Mouse (Mus musculus) midbrain, embryonic 11.5 days (tissue): ENCODE results near the gene Ifrd2. TPM values are rescaled to one million over a fixed set of nuclear protein-coding genes. Genes with fewer than 3 reads are reported as not detected.

Experiments
- ATAC-seq: fragments of 200-750 bp; cut with Nextera tagmentation; 2 replicates; pipeline ENCODE4 v1.8.0; 2017; ENCODE audit warnings: moderate TSS enrichment, moderate library complexity; ENCODE audit not compliant: low FRiP score
- DNase-seq: peaks from one replicate; pipeline ENCODE4 v3.0.0; 2015; ENCODE audit warnings: low spot score; ENCODE audit errors: missing footprints
- H3K27ac ChIP-seq: fragments of 300-500 bp; sonication (generic); 2 replicates; pipeline ENCODE4 v1.5.1; 2014; ENCODE audit warnings: low read depth, low read length
- H3K27me3 ChIP-seq: fragments of 300-500 bp; sonication (generic); 2 replicates; pipeline ENCODE4 v1.6.1; 2014; ENCODE audit warnings: mild to moderate bottlenecking, low read length, moderate library complexity, mixed read lengths; ENCODE audit not compliant: control insufficient read depth, insufficient read depth
- H3K36me3 ChIP-seq: fragments of 300-500 bp; sonication (generic); 2 replicates; pipeline ENCODE4 v1.6.1; 2014; ENCODE audit warnings: mild to moderate bottlenecking, low read length, moderate library complexity, mixed read lengths; ENCODE audit not compliant: control insufficient read depth, insufficient read depth
- H3K4me1 ChIP-seq: fragments of 300-500 bp; sonication (generic); 2 replicates; pipeline ENCODE4 v1.6.1; 2014; ENCODE audit warnings: low read length; ENCODE audit not compliant: control insufficient read depth, insufficient read depth
- H3K4me2 ChIP-seq: fragments of 300-500 bp; sonication (generic); 2 replicates; pipeline ENCODE4 v1.6.1; 2014; ENCODE audit warnings: mild to moderate bottlenecking, moderate library complexity
- H3K4me3 ChIP-seq: fragments of 300-500 bp; sonication (generic); 2 replicates; pipeline ENCODE4 v1.5.1; 2014; ENCODE audit warnings: low read depth, low read length
- H3K9ac ChIP-seq: fragments of 300-500 bp; sonication (generic); 2 replicates; pipeline ENCODE4 v1.6.1; 2014; ENCODE audit warnings: low read length
- H3K9me3 ChIP-seq: fragments of 300-500 bp; sonication (generic); 2 replicates; pipeline ENCODE4 v1.6.1; 2016; ENCODE audit warnings: low read length; ENCODE audit not compliant: control insufficient read depth
- WGBS: fragments of 180-500 bp; shearing (Covaris S2); extraction: QIAGEN DNeasy Blood & Tissue Kit; methylation state at CpG from one replicate; pipeline ENCODE4 v1.1.7; 2014; 5-methylcytosine and 5-hydroxymethylcytosine counted together
- polyA plus RNA-seq: library from polyadenylated mRNA; unstranded; fragments of >200 nt; fragmentation: Nextera tagmentation; extraction: Ambion mirVana; gene quantifications from 2 replicates; pipeline ENCODE4 v1.2.1, GENCODE M21; 2014

Gene Ifrd2
- polyA plus RNA-seq, 1 experiment from 2014 or later = 28.2 TPM

DNA sequence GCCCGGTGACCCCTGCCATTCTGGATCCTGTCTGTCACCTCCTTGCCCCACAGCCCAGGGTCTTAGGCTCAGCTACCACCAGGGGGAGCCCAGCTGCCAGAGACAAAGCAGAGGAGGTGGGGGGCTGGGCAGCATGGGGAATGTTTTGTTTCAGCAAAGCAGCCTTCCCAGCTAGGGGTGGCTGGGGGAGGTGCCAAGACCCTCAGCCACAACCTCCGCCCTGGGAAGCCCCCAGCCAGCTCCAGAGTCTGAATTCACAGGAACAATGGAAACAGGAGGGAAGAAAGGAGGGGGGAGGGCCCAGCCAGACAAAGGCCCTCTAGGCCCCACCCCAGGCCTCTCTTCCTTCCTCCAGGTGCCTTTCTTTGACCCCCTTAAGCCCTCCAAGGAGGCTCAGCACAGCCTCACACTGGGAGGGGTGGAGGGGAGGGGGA, 39.4 kb downstream of the Ifrd2 start:
- Histone ChIP-seq H3K9me3 (no peaks in the 10 kb centered on the region), H3K4me2 (peak overlapping the region; percentile 97), H3K36me3 (no peaks in the 10 kb centered on the region; the same call in none of the 2 replicates), H3K27ac (peak overlapping the region; percentile 100), H3K4me1 (peaks cover 65% of the 10 kb centered on the region), H3K9ac (peak overlapping the region; percentile 74), H3K4me3 (0 out of 2 replicates have a peak overlapping the region, but pooled peaks have one; percentile 13), H3K27me3 (no peaks in the 10 kb centered on the region)
- 0% methylated on average over 2 of the region's 2 CpGs for WGBS
- ATAC-seq = peak; percentile 86
- DNase-seq = peak; percentile 99

- Histone ChIP-seq H3K36me3 (no peaks in the 10 kb centered on the region; the same call in none of the 2 replicates), H3K4me3 (peak overlapping the region; percentile 9; the same call in 1 of the 2 replicates), H3K27ac (peak overlapping the region; percentile 100), H3K9me3 (no peaks in the 10 kb centered on the region), H3K4me1 (peaks cover 72% of the 10 kb centered on the region), H3K4me2 (peak overlapping the region; percentile 97), H3K27me3 (no peaks in the 10 kb centered on the region), H3K9ac (peak overlapping the region; percentile 74)
- 16% methylated on average over 20 of the region's 20 CpGs for whole genome bisulfite sequencing
- DNase-seq (peak; percentile 93), ATAC-seq (no peak)
These were observed 40.2 kb downstream of the Ifrd2 start for GRCm38 (mm10) chr9:107627387-107628255.

DNA sequence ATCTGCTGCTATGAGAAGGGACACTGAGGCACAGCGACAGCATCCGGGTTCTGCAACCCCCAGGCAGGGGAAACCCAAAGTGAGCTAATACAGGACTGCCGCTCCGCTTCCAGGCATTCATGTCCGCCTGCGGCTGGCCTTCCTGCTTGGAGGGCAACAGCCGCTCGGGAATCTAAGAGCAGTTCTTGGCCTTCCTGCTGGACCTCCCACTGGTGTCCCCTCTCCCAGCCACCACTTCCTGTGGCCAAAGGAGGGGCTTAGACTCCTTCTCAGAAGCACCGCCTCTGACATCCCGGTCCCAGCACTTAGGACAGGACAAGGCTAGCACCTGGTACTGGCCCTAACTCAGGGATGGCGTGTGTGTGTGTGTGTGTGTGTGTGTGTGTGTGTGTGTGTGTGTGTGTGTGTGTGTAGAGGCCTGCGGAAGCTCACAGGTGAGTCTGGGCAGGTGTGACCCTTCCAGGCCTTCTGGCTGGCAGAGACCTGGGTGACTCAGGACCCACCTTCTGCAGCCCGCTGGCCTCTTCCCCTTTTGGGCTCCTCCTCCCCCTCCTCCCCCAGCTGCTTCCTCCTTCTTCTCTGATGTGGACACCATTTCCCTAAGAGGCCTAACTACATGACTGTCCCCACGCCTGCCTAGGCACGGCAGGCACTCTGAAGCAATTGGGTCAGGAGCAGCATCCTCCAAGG, 41.4 kb downstream of the Ifrd2 start:
- WGBS = 30% methylated on average over 15 of the region's 15 CpGs
- Histone ChIP-seq H3K36me3 (no peaks in the 10 kb centered on the region; the same call in none of the 2 replicates), H3K4me3 (peak overlapping the region; percentile 4; the same call in 1 of the 2 replicates), H3K9ac (peak overlapping the region; percentile 85), H3K27ac (peak overlapping the region; percentile 100), H3K4me1 (peaks cover 78% of the 10 kb centered on the region), H3K9me3 (no peaks in the 10 kb centered on the region), H3K27me3 (no peaks in the 10 kb centered on the region), H3K4me2 (peak overlapping the region; percentile 97)
- DNase-seq = peak; percentile 86
- ATAC-seq = no peak

DNA sequence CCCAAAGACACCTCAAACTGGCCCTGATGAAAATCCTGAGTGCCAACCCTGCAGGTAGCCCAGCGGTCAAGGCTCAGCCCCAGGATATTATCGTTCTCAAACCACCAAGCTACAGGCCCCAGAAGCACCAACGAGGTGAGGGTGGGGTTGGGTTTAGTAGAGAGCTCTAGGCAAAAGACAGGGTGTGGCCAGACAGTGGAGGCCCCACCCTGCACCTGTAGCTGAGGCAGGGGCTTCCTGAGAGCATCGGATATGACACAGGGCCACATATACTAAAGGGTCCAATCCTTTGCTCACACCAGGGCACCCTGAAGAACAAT, 41.9 kb downstream of the Ifrd2 start:
- Histone ChIP-seq H3K27ac (peak overlapping the region; percentile 100), H3K27me3 (no peaks in the 10 kb centered on the region), H3K36me3 (no peaks in the 10 kb centered on the region; the same call in none of the 2 replicates), H3K4me2 (peak overlapping the region; percentile 97), H3K4me3 (peak overlapping the region; percentile 28; the same call in 1 of the 2 replicates), H3K9me3 (no peaks in the 10 kb centered on the region), H3K9ac (peak overlapping the region; percentile 85), H3K4me1 (peaks cover 78% of the 10 kb centered on the region)
- WGBS = 27% methylated on average over 4 of the region's 4 CpGs
- peak; percentile 81 for DNase-seq
- ATAC-seq = no peak

GRCm38 (mm10) chr9:107629901-107630425, 42.5 kb downstream of the Ifrd2 start:
- DNase-seq = no peak
- ATAC-seq = peak; percentile 8; the same call in 1 of the 2 replicates
- Histone ChIP-seq H3K4me2 (peak overlapping the region; percentile 97), H3K9me3 (no peaks in the 10 kb centered on the region), H3K36me3 (no peaks in the 10 kb centered on the region; the same call in none of the 2 replicates), H3K27me3 (no peaks in the 10 kb centered on the region), H3K4me3 (peak overlapping the region; percentile 28), H3K9ac (peak overlapping the region; percentile 85), H3K4me1 (peaks cover 78% of the 10 kb centered on the region), H3K27ac (peak overlapping the region; percentile 100)
- 7% methylated on average over 14 of the region's 14 CpGs for WGBS

GRCm38 (mm10) chr9:107630576-107630975, 43.1 kb downstream of the Ifrd2 start:
- ATAC-seq = peak; percentile 61
- 1% methylated on average over 4 of the region's 4 CpGs for WGBS
- Histone ChIP-seq H3K4me2 (peak overlapping the region; percentile 97), H3K9me3 (no peaks in the 10 kb centered on the region), H3K4me1 (peaks cover 76% of the 10 kb centered on the region), H3K9ac (peak overlapping the region; percentile 85), H3K27me3 (no peaks in the 10 kb centered on the region), H3K4me3 (peak overlapping the region; percentile 28), H3K36me3 (no peaks in the 10 kb centered on the region; the same call in 1 of the 2 replicates), H3K27ac (peak overlapping the region; percentile 100)
- DNase-seq = peak; percentile 98

DNA sequence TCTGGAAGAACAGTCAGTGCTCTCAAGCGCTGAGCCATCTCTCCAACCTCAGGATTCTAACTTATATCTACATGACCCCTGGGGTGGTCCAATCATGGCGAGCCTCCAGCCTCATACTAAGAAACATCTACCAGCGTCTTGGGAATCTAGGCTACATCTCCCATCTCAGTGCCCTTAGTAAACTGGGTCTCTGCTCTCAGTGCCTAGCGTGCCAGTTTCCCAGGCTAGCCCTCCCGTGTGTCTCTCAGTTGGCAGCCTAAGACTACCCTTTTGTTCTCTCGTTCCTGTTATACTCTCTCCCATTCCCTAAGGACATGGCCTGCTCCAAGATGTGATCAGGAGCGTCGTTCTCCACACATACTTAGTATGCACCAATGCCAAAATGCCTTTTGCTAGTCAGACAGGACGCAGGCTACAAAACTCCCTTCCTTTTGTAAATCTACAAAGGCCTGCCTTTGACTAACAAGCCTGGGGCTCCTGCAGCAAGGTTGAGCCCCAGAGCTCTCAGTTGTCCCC, 43.9 kb downstream of the Ifrd2 start:
- no peaks in the 10 kb centered on the region; the same call in 1 of the 2 replicates for H3K36me3 ChIP-seq
- H3K4me2 ChIP-seq = peak overlapping the region; percentile 97

DNA sequence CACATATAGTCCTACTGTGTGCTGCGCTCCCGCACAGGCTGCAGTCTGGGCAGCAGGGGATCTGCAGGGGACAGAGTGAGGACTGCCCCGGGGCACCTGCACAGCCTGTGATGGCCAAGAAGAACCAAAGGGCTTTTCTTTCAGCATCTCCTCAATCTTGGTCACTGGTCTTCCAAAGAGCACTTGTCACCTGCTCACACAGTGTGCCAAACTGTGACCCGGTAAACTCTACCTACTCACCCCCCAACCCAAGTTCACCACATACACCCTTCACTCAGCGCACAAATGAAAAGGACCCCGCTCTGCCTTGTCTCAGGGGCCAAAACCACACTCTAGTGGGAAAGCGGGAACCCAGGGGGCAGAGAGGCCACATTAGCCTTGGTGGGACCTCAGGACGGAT, 44.4 kb downstream of the Ifrd2 start:
- no peaks in the 10 kb centered on the region for H3K27me3 ChIP-seq
- peaks cover 74% of the 10 kb centered on the region for H3K4me1 ChIP-seq
- 63% methylated on average over 8 of the region's 8 CpGs for WGBS
- ATAC-seq (no peak), DNase-seq (no peak)
- H3K9ac ChIP-seq = peak overlapping the region; percentile 85
- no peaks in the 10 kb centered on the region for H3K9me3 ChIP-seq
- H3K27ac ChIP-seq = peak overlapping the region; percentile 100
- H3K4me3 ChIP-seq = peak overlapping the region; percentile 67
- no peaks in the 10 kb centered on the region; the same call in 1 of the 2 replicates for H3K36me3 ChIP-seq
- peak overlapping the region; percentile 97 for H3K4me2 ChIP-seq

More for the DNA sequence above, 43.9 kb downstream of the Ifrd2 start:
- Histone ChIP-seq H3K27me3 (no peaks in the 10 kb centered on the region), H3K4me3 (peak overlapping the region; percentile 67), H3K9ac (peak overlapping the region; percentile 85), H3K4me1 (peaks cover 76% of the 10 kb centered on the region), H3K9me3 (no peaks in the 10 kb centered on the region), H3K27ac (peak overlapping the region; percentile 100)
- ATAC-seq = no peak
- peak; percentile 91 for DNase-seq
- 30% methylated on average over 9 of the region's 9 CpGs for WGBS
